Comparison of ENCODE assay signal across 8 mouse cellular contexts in genomic region chr4:133372278-133372665, GRCm38 (mm10). TPM values are rescaled to one million over a fixed set of nuclear protein-coding genes. Genes with fewer than 3 reads are reported as not detected.
DNase-seq lines count a peak whose midpoint lies in the region; ATAC-seq and TF ChIP-seq lines count a peak whose summit lies in the region.

No protein-coding gene starts in this region.

- H3K9ac ChIP-seq in heart, embryonic 15.5 days, result peak overlapping the region; percentile 92
- H3K9ac ChIP-seq in liver, postnatal 0 days (replicated peaks), result peak overlapping the region; percentile 36; the same call in 1 of the 2 replicates

- H3K27me3 ChIP-seq in E14TG2a.4 (ENCODE audit: insufficient read depth, low read length), result no peaks in the 10 kb centered on the region
- no peaks in the 10 kb centered on the region for H3K27me3 ChIP-seq in heart, embryonic 15.5 days
- H3K27me3 ChIP-seq in liver, postnatal 0 days (ENCODE audit: insufficient read depth, low read length), result no peaks in the 10 kb centered on the region

- peaks cover 31% of the 10 kb centered on the region for H3K36me3 ChIP-seq in E14TG2a.4 (ENCODE audit: insufficient read depth, low read length)
- H3K36me3 ChIP-seq in heart, embryonic 15.5 days, result no peaks in the 10 kb centered on the region
- peaks cover 8% of the 10 kb centered on the region; the same call in 1 of the 2 replicates for H3K36me3 ChIP-seq in liver, postnatal 0 days (replicated peaks; ENCODE audit: insufficient read depth, low read length)

- H3K9me3 ChIP-seq in E14TG2a.4 (ENCODE audit: low read length), result no peaks in the 10 kb centered on the region
- H3K9me3 ChIP-seq in heart, embryonic 15.5 days (replicated peaks), result no peaks in the 10 kb centered on the region
- no peaks in the 10 kb centered on the region for H3K9me3 ChIP-seq in liver, postnatal 0 days (ENCODE audit: low read length)

- 42% methylated on average over 6 of the region's 6 CpGs for WGBS in heart, embryonic 15.5 days
- WGBS in liver, postnatal 0 days (ENCODE audit: insufficient replicate concordance), result 47% methylated on average over 6 of the region's 6 CpGs

- ATAC-seq in heart, embryonic 15.5 days (replicated peaks; ENCODE audit: insufficient number of reproducible peaks, insufficient read depth, low FRiP score, low read depth), result no peak; the same call in 1 of the 2 replicates
- ATAC-seq in liver, postnatal 0 days, result no peak
- no peak for ATAC-seq in inflammation-experienced regulatory T-cells, adult 6 months

- TF ChIP-seq EP300 in liver, postnatal 0 days (IDR thresholded peaks at IDR 0.05; ENCODE audit: low read depth), result no peak

- H3K4me1 ChIP-seq in E14TG2a.4 (replicated peaks; ENCODE audit: low read depth, low read length), result peaks cover 80% of the 10 kb centered on the region
- peaks cover 58% of the 10 kb centered on the region for H3K4me1 ChIP-seq in heart, embryonic 15.5 days (replicated peaks)
- peaks cover 45% of the 10 kb centered on the region for H3K4me1 ChIP-seq in liver, postnatal 0 days (ENCODE audit: insufficient read depth)

- TF ChIP-seq CTCF in E14TG2a.4 (conservative IDR thresholded peaks at IDR 0.05; ENCODE audit: low read length), result no peak
- TF ChIP-seq CTCF in liver, postnatal 0 days (IDR thresholded peaks at IDR 0.05; ENCODE audit: low read depth), result no peak

- DNase-seq in cerebellum, adult 9-10 months, result peak; percentile 59
- no peak for DNase-seq in cerebellum, adult 8-10 months
- no peak for DNase-seq in liver, postnatal 0 days
- no peak for DNase-seq in thymus, postnatal 25 days
- DNase-seq in layer of hippocampus, postnatal 14 days (ENCODE audit: low spot score in 2 of 2), result no peak

- peak overlapping the region; percentile 80 for H3K4me2 ChIP-seq in heart, embryonic 15.5 days
- H3K4me2 ChIP-seq in liver, postnatal 0 days (ENCODE audit: low read depth, low read length), result peak overlapping the region; percentile 93

- H3K4me3 ChIP-seq in E14TG2a.4 (replicated peaks; ENCODE audit: low read length), result peak overlapping the region; percentile 45
- peak overlapping the region; percentile 84 for H3K4me3 ChIP-seq in heart, embryonic 15.5 days
- peak overlapping the region; percentile 89 for H3K4me3 ChIP-seq in liver, postnatal 0 days (ENCODE audit: low read depth, low read length)

- peak overlapping the region; percentile 68 for H3K27ac ChIP-seq in heart, embryonic 15.5 days
- no peak overlapping the region for H3K27ac ChIP-seq in liver, postnatal 0 days (ENCODE audit: low read depth)

RNA-seq across cellular contexts. Expression of gene Slc9a1, which starts 2.8 kb away (rescaled TPM):
- polyA plus RNA-seq in heart, embryonic 15.5 days (2015; fragmentation: Nextera tagmentation; extraction: Ambion mirVana), result 6.6 and 8.2 TPM in 2 replicates
- polyA plus RNA-seq in liver, postnatal 0 days (2015; fragmentation: Nextera tagmentation; extraction: Ambion mirVana), result 1.8 TPM in 2 replicates
- 10 to 100 TPM; 60.0 to 62.8 TPM for total RNA-seq in layer of hippocampus, postnatal 14 days (2021)
- polyA plus RNA-seq in inflammation-experienced regulatory T-cells, adult 6 months (2017; shearing (Covaris generic)), result 10 to 100 TPM; 13.1 to 14.8 (median 13.3) TPM

RNA-seq across cellular contexts. Expression of gene Wdtc1, which starts 19.0 kb away (rescaled TPM):
- polyA plus RNA-seq in heart, embryonic 15.5 days (2015; fragmentation: Nextera tagmentation; extraction: Ambion mirVana), result 11.4 and 14.3 TPM in 2 replicates
- 5.3 and 5.5 TPM in 2 replicates for polyA plus RNA-seq in liver, postnatal 0 days (2015; fragmentation: Nextera tagmentation; extraction: Ambion mirVana)
- total RNA-seq in layer of hippocampus, postnatal 14 days (2021), result 10 to 100 TPM; 67.8 to 68.9 TPM
- 10 to 100 TPM in 1 of 3 experiments, 1 to 10 TPM in 2; 5.0 to 10.2 (median 8.8) TPM for polyA plus RNA-seq in inflammation-experienced regulatory T-cells, adult 6 months (2017; shearing (Covaris generic))
